Mouse (Mus musculus): ENCODE results near the gene 4931409K22Rik. TPM values are rescaled to one million over a fixed set of nuclear protein-coding genes. Genes with fewer than 3 reads are reported as not detected.
A peak's percentile ranks its signal among the peaks of the same experiment; 100 is the strongest.

Gene 4931409K22Rik
- total RNA-seq, 2 experiments from 2014 or later: not detected

DNA sequence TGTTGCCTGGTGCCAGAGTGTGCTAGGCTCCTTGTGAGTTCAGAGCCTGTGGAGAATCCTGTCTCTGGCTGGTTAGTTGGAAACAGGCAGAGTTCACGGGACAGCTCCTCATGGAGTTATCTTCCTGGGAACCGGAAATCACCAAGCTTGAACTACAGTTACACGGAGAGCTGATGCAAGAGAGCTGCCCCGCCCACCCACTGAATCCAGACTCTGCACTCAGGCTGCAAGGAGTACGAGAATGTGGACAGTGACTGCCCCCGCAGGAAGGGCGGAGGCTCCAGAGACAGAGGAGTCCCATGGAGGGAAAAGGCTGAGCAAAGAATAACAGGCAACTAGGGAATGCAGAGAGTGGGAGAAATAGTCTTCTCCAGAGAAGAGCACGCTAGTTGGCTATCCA is 44.3 kb downstream of the 4931409K22Rik start:
- ATAC-seq (replicated peaks; ENCODE audit: low FRiP score, low TSS enrichment, poor library complexity, severe bottlenecking): no peak

DNA sequence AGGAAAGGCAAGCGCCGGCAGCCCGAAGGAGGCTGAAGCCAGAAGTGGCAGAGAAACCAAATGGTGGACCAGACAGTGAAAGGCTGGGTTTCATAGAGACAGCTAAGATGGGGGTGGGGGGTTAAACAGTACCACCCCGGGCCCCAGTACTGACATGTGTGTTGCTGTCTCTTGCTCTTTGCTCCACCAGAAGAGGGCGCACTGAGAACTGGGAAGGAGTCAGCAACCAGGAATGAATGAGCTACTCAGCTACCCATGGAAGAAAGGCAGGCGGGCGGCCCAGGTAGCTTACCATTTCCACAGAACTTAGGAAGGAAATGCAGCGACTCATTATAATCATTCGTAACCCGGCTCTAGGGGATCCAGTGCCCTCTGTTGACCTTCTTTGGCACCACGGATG is 46.0 kb downstream of the 4931409K22Rik start:
- peak; percentile 38; the same call in 1 of the 2 replicates for ATAC-seq (replicated peaks; ENCODE audit: low FRiP score, low TSS enrichment, poor library complexity, severe bottlenecking)

DNA sequence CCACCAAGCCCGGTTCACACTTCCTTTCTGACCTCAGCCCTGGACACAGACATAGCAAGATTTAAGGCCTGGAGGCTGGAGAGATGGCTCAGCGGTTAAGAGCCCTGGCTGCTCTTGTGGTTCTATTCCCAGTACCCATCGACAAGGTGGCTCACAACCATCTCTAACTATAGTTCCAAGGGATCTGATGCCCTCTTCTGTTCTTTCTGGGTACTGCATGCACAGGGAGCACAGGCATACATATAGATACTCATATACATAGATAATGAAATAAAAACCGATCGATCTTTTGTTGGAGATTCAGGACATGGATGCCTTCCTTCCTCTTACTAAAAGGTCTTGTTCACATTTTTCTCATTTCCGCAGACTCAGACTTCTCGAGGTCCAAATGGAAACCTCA is 48.2 kb downstream of the 4931409K22Rik start:
- ATAC-seq (replicated peaks; ENCODE audit: low FRiP score, low TSS enrichment, poor library complexity, severe bottlenecking): no peak

DNA sequence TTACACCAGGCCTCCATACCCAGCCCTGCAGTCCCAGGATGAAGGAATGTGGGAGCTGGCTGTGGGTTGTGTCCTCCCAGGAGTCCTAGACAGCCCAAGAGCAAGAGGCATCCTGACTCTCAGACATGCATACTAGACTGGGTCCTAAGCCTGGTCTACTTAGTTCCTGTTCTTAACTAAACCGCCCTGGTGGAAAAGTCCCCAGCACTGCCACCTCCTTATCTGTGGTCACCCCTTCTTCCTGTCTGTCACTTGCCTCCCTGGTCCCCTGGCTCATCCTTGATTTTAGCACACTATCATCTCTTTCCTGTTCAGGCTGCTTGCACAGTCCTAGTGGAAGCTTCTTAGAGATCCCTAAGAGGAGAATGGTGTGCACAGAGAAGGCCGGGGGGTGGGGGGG is 51.1 kb downstream of the 4931409K22Rik start:
- ATAC-seq (replicated peaks; ENCODE audit: low FRiP score, low TSS enrichment, poor library complexity, severe bottlenecking): peak; percentile 59; the same call in 1 of the 2 replicates

DNA sequence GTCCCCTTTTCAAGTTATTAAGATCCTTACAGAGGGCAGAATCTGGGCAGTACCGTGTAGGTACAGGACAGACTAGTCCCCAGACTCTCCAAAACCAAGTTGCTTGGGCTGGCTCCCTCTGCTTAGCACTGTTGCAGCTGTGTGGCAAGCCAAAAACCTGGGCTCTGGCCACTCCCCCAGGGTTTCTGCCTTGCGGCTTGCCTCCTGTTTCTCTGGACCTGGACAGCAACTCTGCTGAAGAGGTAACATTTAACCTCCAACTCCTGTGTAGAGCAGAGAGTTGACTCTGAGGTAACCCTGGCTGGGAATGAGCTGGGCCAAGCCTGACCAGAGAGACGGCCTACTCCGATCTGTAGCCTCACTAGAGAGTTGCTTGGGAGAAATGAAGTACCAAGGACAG is 53.8 kb downstream of the 4931409K22Rik start:
- ATAC-seq (replicated peaks; ENCODE audit: low FRiP score, low TSS enrichment, poor library complexity, severe bottlenecking): no peak

DNA sequence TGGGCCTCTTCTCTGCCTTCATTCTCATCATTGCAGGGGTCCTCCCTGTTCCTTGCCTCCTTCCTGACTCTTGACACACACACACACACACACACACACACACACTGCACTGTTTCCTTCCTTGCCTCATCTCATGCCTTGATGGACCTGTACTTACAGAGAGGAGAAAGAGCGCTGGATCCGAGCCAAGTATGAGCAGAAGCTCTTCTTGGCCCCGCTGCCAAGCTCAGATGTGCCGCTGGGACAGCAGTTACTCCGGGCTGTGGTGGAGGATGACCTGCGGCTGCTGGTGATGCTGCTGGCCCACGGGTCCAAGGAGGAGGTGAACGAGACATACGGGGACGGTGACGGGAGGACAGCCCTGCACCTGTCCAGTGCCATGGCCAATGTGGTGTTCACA is 55.8 kb downstream of the 4931409K22Rik start:
- ATAC-seq (replicated peaks; ENCODE audit: low FRiP score, low TSS enrichment, poor library complexity, severe bottlenecking): no peak

- ATAC-seq (replicated peaks; ENCODE audit: low FRiP score, low TSS enrichment, poor library complexity, severe bottlenecking): no peak
Observed at GRCm38 (mm10) chr5:24499113-24499512, 57.5 kb downstream of the 4931409K22Rik start.

GRCm38 (mm10) chr5:24497526-24497925 is 59.1 kb downstream of the 4931409K22Rik start:
- no peak for ATAC-seq (replicated peaks; ENCODE audit: low FRiP score, low TSS enrichment, poor library complexity, severe bottlenecking)

DNA sequence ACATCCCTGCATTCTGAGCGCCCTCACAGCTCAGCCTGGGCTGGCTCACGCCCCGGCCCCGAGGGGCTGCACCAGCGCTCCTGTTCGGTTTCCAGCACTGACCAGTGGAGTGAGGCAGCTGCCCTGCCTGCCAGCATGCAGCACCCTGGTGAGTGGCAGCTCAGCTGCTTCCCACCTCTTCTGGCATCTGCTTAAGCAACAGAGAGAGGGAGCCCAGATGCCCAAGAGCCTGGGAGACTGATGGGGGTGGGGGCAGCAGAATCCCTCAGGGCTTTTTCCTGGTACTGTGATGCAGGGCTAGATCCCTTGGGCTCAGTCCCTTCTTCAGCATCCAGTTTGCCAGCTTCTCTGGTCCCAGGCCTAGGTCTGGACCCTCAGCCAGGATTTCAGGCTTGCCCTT is 59.9 kb downstream of the 4931409K22Rik start:
- no peak for ATAC-seq (replicated peaks; ENCODE audit: low FRiP score, low TSS enrichment, poor library complexity, severe bottlenecking)

- no peak for ATAC-seq (replicated peaks; ENCODE audit: low FRiP score, low TSS enrichment, poor library complexity, severe bottlenecking)
Observed at GRCm38 (mm10) chr5:24495019-24495418, 61.6 kb downstream of the 4931409K22Rik start.

Other genes with a start within 250 kb of the 4931409K22Rik start
- 1.2 TPM in 1 of 2 replicates, not detected in the other for gene Kcnh2, start 205.2 kb downstream of the 4931409K22Rik start, total RNA-seq (2014; fragmentation: Nextera tagmentation)
- not detected in 2 replicates for gene Kcnh2, start 205.2 kb downstream of the 4931409K22Rik start, total RNA-seq (2017)
- gene Nos3, start 192.0 kb downstream of the 4931409K22Rik start, total RNA-seq (2014; fragmentation: Nextera tagmentation): not detected in 2 replicates
- 0.23 TPM in 1 of 2 replicates, not detected in the other for gene Nos3, start 192.0 kb downstream of the 4931409K22Rik start, total RNA-seq (2017)
- 1.9 and 5.2 TPM in 2 replicates for gene Atg9b, start 164.7 kb downstream of the 4931409K22Rik start, total RNA-seq (2014; fragmentation: Nextera tagmentation)
- 1.1 and 7.3 TPM in 2 replicates for gene Atg9b, start 164.7 kb downstream of the 4931409K22Rik start, total RNA-seq (2017)
- gene Abcb8, start 163.1 kb downstream of the 4931409K22Rik start, total RNA-seq (2014; fragmentation: Nextera tagmentation): 59.4 and 83.4 TPM in 2 replicates
- gene Abcb8, start 163.1 kb downstream of the 4931409K22Rik start, total RNA-seq (2017): 8.3 and 24.8 TPM in 2 replicates
- 1.4 TPM in 1 of 2 replicates, not detected in the other for gene Asic3, start 143.4 kb downstream of the 4931409K22Rik start, total RNA-seq (2014; fragmentation: Nextera tagmentation)
- gene Asic3, start 143.4 kb downstream of the 4931409K22Rik start, total RNA-seq (2017): not detected in 2 replicates
- gene Cdk5, start 133.3 kb downstream of the 4931409K22Rik start, total RNA-seq (2014; fragmentation: Nextera tagmentation): 25.5 and 31.7 TPM in 2 replicates
- gene Cdk5, start 133.3 kb downstream of the 4931409K22Rik start, total RNA-seq (2017): 15.0 and 26.5 TPM in 2 replicates
- 22.8 and 24.7 TPM in 2 replicates for gene Slc4a2, start 133.0 kb downstream of the 4931409K22Rik start, total RNA-seq (2014; fragmentation: Nextera tagmentation)
- gene Slc4a2, start 133.0 kb downstream of the 4931409K22Rik start, total RNA-seq (2017): 15.5 and 16.4 TPM in 2 replicates
- 101 and 135 TPM in 2 replicates for gene Fastk, start 111.5 kb downstream of the 4931409K22Rik start, total RNA-seq (2014; fragmentation: Nextera tagmentation)
- gene Fastk, start 111.5 kb downstream of the 4931409K22Rik start, total RNA-seq (2017): 14.1 and 30.4 TPM in 2 replicates
- 10.5 and 11.4 TPM in 2 replicates for gene Tmub1, start 109.0 kb downstream of the 4931409K22Rik start, total RNA-seq (2014; fragmentation: Nextera tagmentation)
- gene Tmub1, start 109.0 kb downstream of the 4931409K22Rik start, total RNA-seq (2017): 5.6 and 6.2 TPM in 2 replicates
- 36.5 and 53.3 TPM in 2 replicates for gene Agap3, start 104.6 kb downstream of the 4931409K22Rik start, total RNA-seq (2014; fragmentation: Nextera tagmentation)
- gene Agap3, start 104.6 kb downstream of the 4931409K22Rik start, total RNA-seq (2017): 21.7 and 33.3 TPM in 2 replicates
- gene Gbx1, start 29.6 kb downstream of the 4931409K22Rik start, total RNA-seq (2014; fragmentation: Nextera tagmentation): not detected in 2 replicates
- gene Gbx1, start 29.6 kb downstream of the 4931409K22Rik start, total RNA-seq (2017): not detected in 2 replicates
- not detected in 2 replicates for gene Asb10, start 15.8 kb downstream of the 4931409K22Rik start, total RNA-seq (2014; fragmentation: Nextera tagmentation)
- gene Asb10, start 15.8 kb downstream of the 4931409K22Rik start, total RNA-seq (2017): not detected in 2 replicates
- 70.2 and 80.7 TPM in 2 replicates for gene Abcf2, start 20.7 kb upstream of the 4931409K22Rik start, total RNA-seq (2014; fragmentation: Nextera tagmentation)
- 122 and 164 TPM in 2 replicates for gene Abcf2, start 20.7 kb upstream of the 4931409K22Rik start, total RNA-seq (2017)
- 12.0 and 14.7 TPM in 2 replicates for gene Chpf2, start 29.9 kb upstream of the 4931409K22Rik start, total RNA-seq (2014; fragmentation: Nextera tagmentation)
- gene Chpf2, start 29.9 kb upstream of the 4931409K22Rik start, total RNA-seq (2017): 14.5 and 22.5 TPM in 2 replicates
- not detected in 2 replicates for gene Smarcd3, start 67.6 kb upstream of the 4931409K22Rik start, total RNA-seq (2014; fragmentation: Nextera tagmentation)
- gene Smarcd3, start 67.6 kb upstream of the 4931409K22Rik start, total RNA-seq (2017): not detected in 2 replicates
- gene Nub1, start 128.7 kb upstream of the 4931409K22Rik start, total RNA-seq (2014; fragmentation: Nextera tagmentation): 18.4 and 22.4 TPM in 2 replicates
- gene Nub1, start 128.7 kb upstream of the 4931409K22Rik start, total RNA-seq (2017): 24.3 and 40.1 TPM in 2 replicates
- gene Wdr86, start 173.9 kb upstream of the 4931409K22Rik start, total RNA-seq (2014; fragmentation: Nextera tagmentation): 0.32 TPM in 1 of 2 replicates, not detected in the other
- gene Wdr86, start 173.9 kb upstream of the 4931409K22Rik start, total RNA-seq (2017): 0.42 TPM in 1 of 2 replicates, not detected in the other
- not detected in 2 replicates for gene Crygn, start 201.2 kb upstream of the 4931409K22Rik start, total RNA-seq (2014; fragmentation: Nextera tagmentation)
- not detected in 2 replicates for gene Crygn, start 201.2 kb upstream of the 4931409K22Rik start, total RNA-seq (2017)

Data from megakaryocyte-erythroid progenitor cell, adult 5-6 weeks (primary cell).